Mouse (Mus musculus): ENCODE data around the gene Best3.

Best3 gene

DNA sequence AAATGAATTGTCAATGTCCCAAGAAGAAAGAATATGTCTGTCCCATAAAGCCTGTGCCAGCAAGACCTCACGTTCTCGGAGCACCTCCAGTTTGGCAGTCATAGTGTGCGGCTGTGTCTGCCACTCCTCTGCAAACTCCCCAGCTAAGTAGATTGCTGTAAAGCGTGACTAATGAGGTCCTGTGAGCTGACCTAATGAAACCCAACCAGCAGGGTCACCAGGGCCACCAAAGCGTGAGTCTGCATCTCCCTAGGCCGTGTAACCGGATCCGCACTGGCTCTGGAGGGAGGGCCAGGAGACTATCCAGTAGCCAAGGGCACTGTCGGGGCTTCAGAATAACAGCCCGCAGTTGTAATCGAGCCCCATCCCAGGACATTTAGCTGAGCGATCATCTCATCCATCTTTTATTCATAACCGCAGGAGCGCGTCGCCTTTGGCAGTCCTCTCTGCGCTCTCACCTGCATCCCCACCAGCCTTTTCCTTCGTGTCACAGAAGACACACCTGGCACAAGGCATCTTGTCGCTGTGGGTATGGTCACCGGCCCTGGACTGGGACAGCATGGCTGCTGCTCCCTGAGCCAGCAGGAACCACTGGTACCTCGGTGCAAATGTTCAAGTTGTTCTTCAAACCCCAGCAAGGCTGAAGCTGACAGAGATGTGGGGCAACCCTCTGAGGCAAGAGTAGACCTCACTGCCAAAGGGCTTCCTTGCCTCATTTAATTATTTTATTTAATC, 35.1 kb downstream of the Best3 start:
- in situ Hi-C loops (cut with MboI, MseI): loop anchor here in 1 of 2 experiments (25.0 kb wide), 1 partner anchor 1434 kb away; the partner anchor contains the start of gene Lgr5

DNA sequence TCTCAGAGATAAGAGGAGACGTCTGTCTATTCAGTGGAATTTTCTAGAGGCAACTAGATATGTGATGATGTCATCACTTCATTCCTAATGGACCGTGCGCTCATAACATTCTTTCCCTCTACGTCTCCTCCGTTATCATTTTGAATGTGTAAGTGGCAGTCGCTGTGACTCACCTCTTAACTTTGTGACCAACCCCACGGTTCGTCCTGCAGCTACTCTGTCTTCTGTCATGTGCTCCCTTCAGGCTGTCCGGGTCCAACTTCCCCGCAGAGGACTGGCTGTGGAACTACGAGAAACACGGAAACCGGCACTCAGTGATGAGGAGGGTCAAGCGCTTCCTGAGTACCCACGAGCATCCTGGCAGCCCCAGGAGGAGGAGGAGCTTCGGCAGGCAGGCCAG, 37.6 kb downstream of the Best3 start:
- in situ Hi-C loops (cut with MboI, MseI): loop anchor here in 1 of 2 experiments (25.0 kb wide), 1 partner anchor 1436 kb away; the partner anchor contains the start of gene Lgr5

DNA sequence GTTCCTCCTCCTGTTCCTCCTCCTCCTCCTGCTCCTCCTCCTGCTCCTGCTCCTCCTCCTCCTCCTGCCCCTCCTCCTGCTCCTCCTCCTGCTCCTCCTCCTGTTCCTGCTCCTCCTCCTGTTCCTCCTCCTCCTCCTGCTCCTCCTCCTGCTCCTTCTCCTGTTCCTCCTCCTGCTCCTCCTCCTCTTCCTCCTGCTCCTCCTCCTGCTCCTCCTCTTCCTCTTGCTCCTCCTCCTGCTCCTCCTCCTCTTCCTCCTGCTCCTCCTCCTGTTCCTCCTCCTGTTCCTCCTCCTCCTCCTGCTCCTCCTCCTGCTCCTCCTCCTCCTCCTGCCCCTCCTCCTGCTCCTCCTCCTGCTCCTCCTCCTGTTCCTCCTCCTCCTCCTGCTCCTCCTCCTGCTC, 39.7 kb downstream of the Best3 start:
- in situ Hi-C loops (cut with MboI, MseI): loop anchor here in 1 of 2 experiments (25.0 kb wide), 1 partner anchor 138 kb away; the partner anchor contains the start of gene Myrfl

DNA sequence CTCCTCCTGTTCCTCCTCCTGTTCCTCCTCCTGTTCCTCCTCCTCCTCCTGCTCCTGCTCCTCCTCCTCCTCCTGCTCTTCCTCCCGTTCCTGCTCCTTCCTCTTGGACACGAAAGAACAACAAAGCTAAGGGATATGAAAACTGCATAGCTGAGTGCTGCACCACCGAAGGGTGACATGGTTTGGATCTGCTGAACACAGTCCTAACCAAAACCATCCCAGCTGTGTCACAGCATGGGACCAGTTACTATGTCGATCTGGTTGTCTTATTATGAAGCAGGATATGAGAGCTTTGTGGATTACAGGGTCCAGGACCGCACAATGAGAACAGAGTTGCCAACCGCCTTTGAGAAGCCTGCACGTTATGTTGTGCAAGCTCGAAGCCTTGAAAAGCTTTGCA, 40.1 kb downstream of the Best3 start:
- in situ Hi-C loops (cut with MboI, MseI): loop anchor here in 1 of 2 experiments (25.0 kb wide), 1 partner anchor 139 kb away; the partner anchor contains the start of gene Myrfl

DNA sequence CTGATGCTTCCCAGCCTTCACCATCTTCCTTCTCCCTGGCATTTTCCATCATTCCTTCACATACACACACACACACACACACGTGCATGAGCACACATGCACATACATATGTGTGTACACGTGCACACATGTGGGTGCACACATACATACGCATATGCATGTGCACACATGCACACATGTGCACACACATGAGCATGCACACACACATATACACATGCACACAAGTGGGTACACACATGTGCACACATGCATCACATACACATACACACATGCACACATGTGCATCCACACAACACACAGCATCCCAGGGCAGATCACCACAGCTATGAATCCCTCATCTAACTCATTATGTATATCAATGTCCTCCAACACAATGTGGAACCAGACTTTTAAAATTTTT, 45.0 kb downstream of the Best3 start:
- in situ Hi-C loops (cut with MboI, MseI): loop anchor here in 1 of 2 experiments (5.0 to 25.0 kb wide), 2 partner anchors 49 to 144 kb away; partner anchors contain the start of gene Myrfl

DNA sequence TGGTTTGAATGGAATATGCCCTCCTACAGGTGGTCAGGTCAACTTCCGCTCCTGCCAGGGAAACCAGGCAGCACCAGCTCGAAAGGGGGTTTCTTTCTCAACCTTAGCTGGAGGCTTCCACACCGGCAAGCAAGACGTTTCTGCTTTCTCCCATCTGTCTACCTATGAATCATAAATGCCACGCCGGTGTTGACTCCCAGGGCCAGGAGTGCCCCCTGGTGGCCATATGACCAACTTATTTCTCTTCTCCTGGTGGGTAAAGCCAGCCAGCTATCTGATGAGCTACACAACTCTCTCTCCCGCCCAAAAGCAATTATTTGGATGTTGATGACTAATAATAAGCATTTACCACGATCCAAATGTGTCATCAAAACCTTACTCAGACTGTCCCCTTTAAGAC, 47.7 kb downstream of the Best3 start:
- in situ Hi-C loops (cut with MboI, MseI): loop anchor here in 1 of 2 experiments (5.0 to 25.0 kb wide), 2 partner anchors 51 to 146 kb away; partner anchors contain the start of gene Myrfl

DNA sequence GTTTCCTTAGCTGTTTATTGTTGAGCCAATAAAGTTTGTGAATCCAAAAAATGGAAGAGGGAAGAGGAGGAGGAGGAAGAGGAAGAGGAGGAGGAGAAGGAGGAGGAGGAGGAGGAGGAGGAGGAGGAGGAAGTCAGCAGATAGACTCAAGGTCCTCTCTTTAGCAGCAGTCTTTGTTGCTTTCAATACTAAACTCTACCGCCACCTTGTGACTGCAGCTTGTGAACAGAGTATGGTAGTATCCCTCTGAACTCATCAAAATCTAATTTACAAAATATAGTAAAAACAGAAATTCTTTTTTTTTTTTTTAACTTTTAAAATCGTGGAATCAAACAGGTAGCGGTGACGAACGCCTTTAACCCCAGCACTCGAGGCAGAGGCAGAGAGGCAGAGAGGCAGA, 54.2 kb downstream of the Best3 start:
- in situ Hi-C loops (cut with MboI, MseI): loop anchor here (5.0 to 25.0 kb wide), 2 partner anchors 153 to 1603 kb away; partner anchors contain the start of gene Myrfl (in 1 of the 2)

DNA sequence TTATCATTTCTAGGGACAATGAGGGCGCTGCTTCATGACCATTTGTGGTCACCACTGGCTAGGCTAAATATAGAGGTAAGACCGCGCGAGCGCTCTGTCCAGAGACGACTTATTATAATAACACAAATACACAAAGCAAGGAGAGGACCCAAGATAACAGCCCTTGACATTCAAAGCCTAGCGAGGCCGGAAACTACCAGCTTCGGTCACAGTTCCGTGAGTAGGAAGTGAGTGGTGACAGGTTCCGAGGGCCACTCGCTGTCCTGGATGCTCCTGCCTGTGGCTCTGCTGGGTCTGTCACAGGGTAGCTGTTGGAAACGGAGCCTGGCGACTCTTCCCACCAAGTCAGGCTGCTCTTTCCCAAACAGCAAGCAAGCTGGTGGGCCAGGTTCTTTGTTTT, 56.2 kb downstream of the Best3 start:
- in situ Hi-C loops (cut with MboI, MseI): loop anchor here (5.0 to 25.0 kb wide), 2 partner anchors 155 to 1605 kb away; partner anchors contain the start of gene Myrfl (in 1 of the 2)

DNA sequence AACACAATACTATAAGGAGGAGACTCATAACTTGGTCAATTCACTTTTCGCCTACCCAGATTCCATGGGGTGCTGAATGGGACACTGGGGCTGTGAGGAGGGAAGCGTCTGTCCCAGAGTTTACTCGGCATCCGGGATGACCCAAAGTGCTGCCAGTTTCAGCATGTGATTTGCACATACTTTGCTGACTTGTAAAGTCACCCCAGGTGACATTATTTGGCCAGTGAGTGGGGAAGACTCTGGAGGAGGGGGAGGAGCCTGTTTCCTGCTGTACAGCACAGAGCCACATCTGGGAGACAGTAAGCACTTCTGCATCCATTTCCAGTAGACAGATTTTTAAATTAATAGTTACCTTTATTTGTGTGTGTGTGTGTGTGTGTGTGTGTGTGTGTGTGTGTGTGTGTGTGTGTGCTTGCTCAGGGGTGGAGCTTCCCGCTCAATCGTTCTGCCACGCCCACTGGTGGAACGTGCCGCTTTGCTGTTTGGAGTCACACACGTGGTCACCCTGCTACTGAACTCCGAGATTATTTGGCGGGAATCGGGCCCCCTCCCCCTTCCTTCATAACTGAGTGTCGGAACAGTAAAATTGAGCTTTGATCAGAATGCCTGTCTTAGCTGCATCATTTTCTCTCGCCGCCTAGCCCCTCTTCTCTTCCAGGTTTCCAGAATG, 57.5 kb downstream of the Best3 start:
- in situ Hi-C loops (cut with MboI, MseI): loop anchor here (5.0 to 25.0 kb wide), 2 partner anchors 156 to 1606 kb away; partner anchors contain the start of gene Myrfl (in 1 of the 2)

DNA sequence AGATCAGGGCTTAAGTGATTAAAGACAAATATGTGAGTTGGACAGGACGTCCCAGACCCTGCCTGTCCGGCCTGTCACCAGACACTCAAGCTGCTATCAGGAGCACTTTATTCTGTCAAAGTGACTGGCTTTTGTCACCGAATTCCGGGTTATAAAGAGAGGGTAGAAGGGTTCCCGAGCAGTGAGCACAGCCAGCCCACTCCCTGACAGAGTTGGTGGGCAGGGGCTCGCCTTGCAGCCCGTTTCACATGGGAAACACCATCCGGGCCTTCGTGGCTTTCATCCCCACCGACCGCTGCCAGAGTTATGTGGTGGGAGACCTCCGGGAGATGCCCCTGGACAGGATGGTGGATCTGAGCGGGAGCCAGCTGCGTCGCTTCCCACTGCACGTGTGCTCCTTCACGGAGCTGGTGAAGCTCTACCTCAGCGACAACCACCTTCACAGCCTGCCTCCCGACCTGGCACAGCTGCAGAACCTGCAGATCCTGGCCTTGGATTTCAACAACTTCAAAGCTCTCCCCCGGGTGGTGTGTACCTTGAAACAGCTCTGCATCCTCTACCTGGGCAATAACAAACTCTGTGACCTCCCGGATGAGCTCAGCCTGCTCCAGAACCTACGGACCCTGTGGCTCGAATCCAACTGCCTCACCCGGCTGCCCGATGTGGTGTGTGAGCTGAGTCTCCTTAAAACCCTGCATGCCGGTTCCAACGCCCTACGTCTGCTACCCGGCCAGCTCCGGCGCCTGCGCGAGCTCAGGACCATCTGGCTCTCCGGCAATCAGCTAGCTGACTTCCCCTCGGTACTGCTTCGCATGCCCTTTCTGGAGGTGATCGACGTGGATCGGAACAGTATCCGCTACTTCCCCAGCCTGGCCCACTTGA, 59.3 kb downstream of the Best3 start, which contains the start of gene Lrrc10:
Lrrc10 (plus strand) TSS at position 167 of the 882 bp plus-strand sequence.
- in situ Hi-C loops (cut with MboI, MseI): loop anchor here in 1 of 2 experiments (25.0 kb wide), 1 partner anchor 158 kb away; the partner anchor contains the start of gene Myrfl

DNA sequence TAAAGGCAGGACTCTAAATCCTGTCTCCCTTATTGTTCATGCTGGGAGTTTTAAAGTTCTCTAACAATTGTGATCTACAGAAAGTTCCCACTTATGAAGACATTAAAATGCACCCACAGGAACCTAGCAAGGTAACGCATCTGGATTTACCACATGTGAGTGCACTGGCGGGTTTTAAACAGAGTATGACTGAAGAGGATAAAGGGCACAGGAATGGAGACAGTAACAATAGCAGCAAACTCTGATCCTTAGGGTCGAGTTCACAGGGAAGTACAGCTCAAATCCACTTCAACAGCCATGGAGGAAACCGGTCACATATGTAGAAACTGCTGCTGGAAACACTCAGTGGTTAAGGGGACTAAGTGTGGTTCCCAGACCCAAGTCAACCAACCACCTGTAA, 63.1 kb downstream of the Best3 start:
- in situ Hi-C loops (cut with MboI, MseI): loop anchor here in 1 of 2 experiments (25.0 kb wide), 1 partner anchor 162 kb away; the partner anchor contains the start of gene Myrfl

DNA sequence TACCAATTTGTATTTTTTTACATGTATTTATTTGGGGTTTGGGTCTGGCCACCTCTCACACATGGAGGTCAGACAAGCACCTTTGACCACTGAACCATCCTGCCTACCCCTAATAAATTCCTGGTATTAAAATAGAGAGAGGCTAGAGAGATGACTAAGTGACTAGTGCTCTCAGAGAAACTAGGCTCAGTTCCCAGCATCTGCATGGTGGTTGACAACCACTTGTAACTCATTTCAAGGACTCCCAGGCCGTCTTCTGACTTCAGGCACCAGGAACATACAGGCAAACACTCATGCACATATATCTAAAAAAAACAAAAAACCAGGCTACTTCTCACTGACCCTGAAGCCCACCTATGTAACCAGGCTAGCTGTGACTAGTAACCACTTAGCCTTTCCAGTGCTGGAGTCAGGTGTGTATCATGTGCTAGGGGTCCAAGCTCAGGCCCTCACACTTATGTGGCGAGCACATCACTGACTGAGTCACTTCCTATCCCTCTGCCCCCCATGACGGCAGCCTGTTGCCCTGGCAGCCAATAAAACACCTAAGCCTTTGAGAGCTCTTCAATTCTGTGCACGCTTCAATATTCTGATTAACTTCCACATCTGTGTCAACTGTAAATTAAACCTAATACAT, 64.0 kb downstream of the Best3 start:
- in situ Hi-C loops (cut with MboI, MseI): loop anchor here in 1 of 2 experiments (10.0 to 25.0 kb wide), 3 partner anchors 155 to 1638 kb away; partner anchors contain the start of gene Myrfl

DNA sequence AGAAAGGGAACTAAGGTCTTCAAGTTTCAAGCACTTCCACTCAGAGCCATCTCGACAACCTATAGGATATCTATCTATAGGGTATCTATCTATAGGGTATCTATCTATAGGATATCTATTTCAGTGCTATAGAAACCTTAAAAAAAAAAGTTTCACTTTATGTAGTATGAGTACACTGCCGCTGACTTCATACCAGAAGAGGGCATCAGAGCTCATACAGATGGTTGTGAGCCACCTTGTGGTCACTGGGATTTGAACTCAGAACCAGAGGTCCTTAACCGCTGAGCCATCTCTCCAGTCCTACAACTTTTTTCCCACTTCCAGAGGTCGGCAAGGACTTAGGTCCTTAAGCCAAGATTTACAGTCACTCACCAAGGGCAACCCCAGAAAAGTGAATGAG, 69.6 kb downstream of the Best3 start:
- in situ Hi-C loops (cut with MboI, MseI): loop anchor here in 1 of 2 experiments (10.0 to 25.0 kb wide), 2 partner anchors 149 to 1643 kb away; no protein-coding TSS in a partner anchor

DNA sequence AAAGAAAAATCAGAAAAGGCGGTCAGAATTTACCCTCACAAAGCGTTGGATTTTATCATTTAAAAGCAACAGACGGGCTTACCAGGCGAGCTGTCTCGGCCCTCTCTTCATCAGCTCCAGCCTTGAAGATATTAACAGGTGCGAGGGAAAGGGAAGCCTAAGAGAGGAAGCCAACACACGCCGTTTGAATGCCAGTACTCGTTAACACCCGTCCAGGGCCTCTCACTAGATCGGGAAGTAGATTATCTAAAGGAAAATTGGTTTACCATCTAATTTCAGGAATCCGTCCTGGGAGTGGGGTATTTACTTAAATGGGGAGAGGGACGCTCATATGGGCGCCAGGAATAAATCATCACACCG, 76.8 kb downstream of the Best3 start:
- in situ Hi-C loops (cut with MboI, MseI): loop anchor here in 1 of 2 experiments (25.0 kb wide), 1 partner anchor 1651 kb away; no protein-coding TSS in a partner anchor

DNA sequence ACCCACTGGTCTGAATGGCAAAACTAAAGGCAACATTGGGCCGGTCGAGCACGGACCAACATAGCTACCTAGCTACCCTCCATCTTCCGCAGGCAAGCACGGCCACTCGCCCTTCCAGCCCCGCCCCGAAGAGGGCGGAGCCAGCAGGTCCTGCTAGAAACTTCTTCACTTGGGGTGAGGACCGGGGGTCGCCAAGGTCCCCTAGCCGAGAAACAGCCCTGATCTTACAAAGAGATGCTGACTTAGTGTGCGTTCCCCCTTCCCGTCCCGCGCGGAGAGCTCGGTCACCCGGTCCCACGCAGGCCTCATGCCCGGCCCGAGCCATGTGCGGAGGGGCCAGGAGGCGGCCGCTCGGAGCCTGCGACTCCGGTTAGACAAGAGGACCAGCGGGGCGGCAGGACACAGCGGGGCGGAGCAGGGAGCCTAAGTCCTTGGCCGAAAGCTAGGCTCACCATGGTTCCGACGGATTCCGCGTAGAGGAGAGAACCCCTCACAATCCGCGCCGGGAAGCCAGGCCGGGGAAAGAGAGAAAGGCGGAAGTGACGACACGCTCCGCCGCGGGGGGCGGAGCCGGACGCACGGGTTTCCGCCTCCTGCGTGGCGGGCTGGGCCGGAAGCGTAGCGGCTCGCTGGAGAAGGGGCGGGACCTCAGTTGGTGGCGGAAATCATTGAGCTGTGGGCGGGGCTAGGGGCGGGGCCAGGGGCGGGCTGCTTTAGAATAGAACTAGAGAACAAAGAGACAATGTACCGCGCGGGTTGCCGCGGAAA, 77.3 kb downstream of the Best3 start, which contains the start of gene Cct2:
Cct2 (minus strand) TSS at position 561 of the 768 bp plus-strand sequence.
- in situ Hi-C loops (cut with MboI, MseI): loop anchor here in 1 of 2 experiments (25.0 kb wide), 1 partner anchor 1651 kb away; no protein-coding TSS in a partner anchor

DNA sequence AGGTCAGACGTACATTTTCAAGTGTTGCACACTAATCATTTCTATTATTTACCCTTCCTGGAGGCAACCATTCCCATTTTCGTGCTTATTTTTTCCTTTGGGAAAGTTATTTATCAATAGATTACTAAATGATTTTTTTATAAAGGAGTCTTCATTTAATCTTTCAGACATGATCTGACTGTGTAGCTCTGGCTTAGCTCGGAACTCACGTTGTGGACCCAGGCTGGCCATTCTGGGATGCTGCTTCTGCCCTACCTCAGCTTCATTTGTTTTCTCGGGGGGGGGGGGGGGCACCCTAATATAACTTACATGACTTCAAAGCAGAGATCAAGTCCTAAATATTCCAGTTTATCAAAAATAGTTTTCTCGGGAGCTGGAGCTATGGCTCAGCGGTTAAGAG, 78.0 kb downstream of the Best3 start:
- in situ Hi-C loops (cut with MboI, MseI): loop anchor here in 1 of 2 experiments (25.0 kb wide), 1 partner anchor 1652 kb away; no protein-coding TSS in a partner anchor

DNA sequence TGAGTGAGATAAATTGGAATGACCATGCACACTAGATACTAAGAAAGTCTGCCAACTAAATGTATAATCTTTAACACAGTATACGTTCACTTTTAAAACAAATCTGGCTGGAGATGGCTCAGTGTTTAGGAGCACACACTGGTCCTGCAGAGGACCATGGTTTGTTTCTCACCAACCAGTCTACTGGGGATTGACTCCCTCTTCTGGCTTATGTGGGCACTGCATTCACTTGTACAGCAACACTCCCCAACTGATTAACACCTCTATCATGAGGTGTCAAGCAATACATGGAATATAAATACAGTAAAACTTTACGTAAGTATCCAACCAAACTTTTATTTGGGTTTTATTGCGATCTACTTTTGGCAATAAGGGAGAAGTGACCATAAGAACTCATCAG, 83.0 kb downstream of the Best3 start:
- in situ Hi-C loops (cut with MboI, MseI): loop anchor here in 1 of 2 experiments (25.0 kb wide), 1 partner anchor 1657 kb away; no protein-coding TSS in a partner anchor

DNA sequence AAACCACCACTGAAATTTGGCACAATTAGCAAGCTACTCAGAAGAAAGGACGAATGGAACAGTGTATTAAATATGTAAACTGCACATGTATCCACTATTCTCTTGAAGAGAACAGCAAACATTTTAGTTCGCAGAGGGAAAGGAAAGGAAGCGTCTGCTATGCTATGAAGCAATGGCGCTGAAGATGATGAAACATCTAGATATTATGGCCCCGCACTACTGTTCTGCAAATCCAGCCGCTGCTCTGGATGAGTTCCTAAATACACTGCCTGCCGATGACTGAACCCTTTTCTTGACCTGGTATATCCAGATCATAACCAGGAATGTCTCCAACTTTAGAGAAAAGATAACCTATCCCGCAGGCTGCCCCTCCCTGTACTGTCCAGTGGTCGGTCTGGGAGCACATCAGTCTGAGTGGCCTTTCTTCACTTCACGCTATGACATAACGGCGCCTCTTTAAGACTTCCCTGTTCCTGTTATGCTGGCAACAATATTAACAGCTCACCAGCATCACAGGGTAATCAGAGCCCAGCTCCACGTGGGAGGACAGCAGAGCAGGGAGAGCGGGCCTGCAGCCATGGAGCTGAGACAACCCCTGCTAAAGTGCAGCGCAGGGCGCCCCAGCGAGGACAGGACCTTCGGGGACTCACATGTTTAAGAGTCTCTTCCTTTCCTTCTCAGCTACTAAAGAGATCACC, 86.2 kb downstream of the Best3 start:
- in situ Hi-C loops (cut with MboI, MseI): loop anchor here (10.0 to 25.0 kb wide), 2 partner anchors 72 to 1660 kb away; partner anchors contain the start of gene Frs2 (in 1 of the 2)
